Mouse (Mus musculus) megakaryocyte-erythroid progenitor cell, adult 5-6 weeks (primary cell): Measurements from ENCODE around the gene Vmo1. TPM values are rescaled to one million over a fixed set of nuclear protein-coding genes. Genes with fewer than 3 reads are reported as not detected.
"Not testable (repeated sequence)": the region's sequence is repeated elsewhere in the genome, so short reads cannot be mapped to it uniquely, and the experiment has no call there.

ENCODE experiments used
- ATAC-seq: replicated peaks from 2 replicates; pipeline ENCODE4 v1.8.0; 2016; ENCODE audit warnings: mild to moderate bottlenecking, inconsistent platforms; ENCODE audit not compliant: severe bottlenecking, poor library complexity, low FRiP score, low TSS enrichment
- total RNA-seq, 2 experiments: library from RNA; stranded (forward) in 1 of 2; stranded (reverse) in 1 of 2; fragments of 200-1000, 215-1000 nt in 1 of 2; fragments of >200 nt in 1 of 2; fragmentation: Nextera tagmentation in 1 of 2; gene quantifications; 2 replicates each; pipeline ENCODE4 v1.2.3; 2014 to 2017

Vmo1 gene
- total RNA-seq, 2 experiments from 2014 or later: not detected

GRCm38 (mm10) chr11:70487816-70488215 is 26.6 kb downstream of the Vmo1 start:
- ATAC-seq: no peak

- no peak for ATAC-seq
Measured at GRCm38 (mm10) chr11:70485498-70485897, 28.9 kb downstream of the Vmo1 start.

GRCm38 (mm10) chr11:70474872-70475534 is 39.4 kb downstream of the Vmo1 start:
- ATAC-seq: no peak

- ATAC-seq: not testable (repeated sequence)
Measured at GRCm38 (mm10) chr11:70473291-70473690, 41.1 kb downstream of the Vmo1 start.

GRCm38 (mm10) chr11:70472716-70473115 is 41.7 kb downstream of the Vmo1 start:
- ATAC-seq: no peak

- ATAC-seq: no peak
Measured at GRCm38 (mm10) chr11:70469764-70470163, 44.7 kb downstream of the Vmo1 start.

GRCm38 (mm10) chr11:70467902-70468619 is 46.4 kb downstream of the Vmo1 start:
- ATAC-seq: no peak

GRCm38 (mm10) chr11:70465824-70466223 is 48.6 kb downstream of the Vmo1 start:
- no peak for ATAC-seq

- no peak for ATAC-seq
Measured at GRCm38 (mm10) chr11:70465211-70465610, 49.2 kb downstream of the Vmo1 start.

GRCm38 (mm10) chr11:70463970-70464369 is 50.4 kb downstream of the Vmo1 start:
- ATAC-seq: no peak

Other genes with a start within 250 kb of the Vmo1 start
- gene Alox12e, start 192.0 kb downstream of the Vmo1 start, total RNA-seq (2014; fragmentation: Nextera tagmentation): not detected in 2 replicates
- gene Alox12e, start 192.0 kb downstream of the Vmo1 start, total RNA-seq (2017): not detected in 2 replicates
- gene Alox15, start 162.6 kb downstream of the Vmo1 start, total RNA-seq (2014; fragmentation: Nextera tagmentation): not detected in 2 replicates
- gene Alox15, start 162.6 kb downstream of the Vmo1 start, total RNA-seq (2017): not detected in 2 replicates
- gene Pelp1, start 104.6 kb downstream of the Vmo1 start, total RNA-seq (2014; fragmentation: Nextera tagmentation): 44.4 and 55.9 TPM in 2 replicates
- 10.0 and 12.9 TPM in 2 replicates for gene Pelp1, start 104.6 kb downstream of the Vmo1 start, total RNA-seq (2017)
- gene Arrb2, start 82.0 kb downstream of the Vmo1 start, total RNA-seq (2014; fragmentation: Nextera tagmentation): 41.8 and 43.2 TPM in 2 replicates
- 21.7 and 32.6 TPM in 2 replicates for gene Arrb2, start 82.0 kb downstream of the Vmo1 start, total RNA-seq (2017)
- 25.5 and 34.8 TPM in 2 replicates for gene Med11, start 62.7 kb downstream of the Vmo1 start, total RNA-seq (2014; fragmentation: Nextera tagmentation)
- gene Med11, start 62.7 kb downstream of the Vmo1 start, total RNA-seq (2017): 38.6 and 46.5 TPM in 2 replicates
- 0.30 and 0.94 TPM in 2 replicates for gene Zmynd15, start 55.2 kb downstream of the Vmo1 start, total RNA-seq (2014; fragmentation: Nextera tagmentation)
- gene Zmynd15, start 55.2 kb downstream of the Vmo1 start, total RNA-seq (2017): not detected in 2 replicates
- 0.99 TPM in 1 of 2 replicates, not detected in the other for gene Cxcl16, start 54.6 kb downstream of the Vmo1 start, total RNA-seq (2014; fragmentation: Nextera tagmentation)
- gene Cxcl16, start 54.6 kb downstream of the Vmo1 start, total RNA-seq (2017): 0.08 TPM in 1 of 2 replicates, not detected in the other
- not detected in 2 replicates for gene Tm4sf5, start 9.4 kb downstream of the Vmo1 start, total RNA-seq (2014; fragmentation: Nextera tagmentation)
- not detected in 2 replicates for gene Tm4sf5, start 9.4 kb downstream of the Vmo1 start, total RNA-seq (2017)
- not detected in 2 replicates for gene Gltpd2, start 4.6 kb upstream of the Vmo1 start, total RNA-seq (2014; fragmentation: Nextera tagmentation)
- gene Gltpd2, start 4.6 kb upstream of the Vmo1 start, total RNA-seq (2017): not detected in 2 replicates
- 299 and 333 TPM in 2 replicates for gene Psmb6, start 10.8 kb upstream of the Vmo1 start, total RNA-seq (2014; fragmentation: Nextera tagmentation)
- 225 and 305 TPM in 2 replicates for gene Psmb6, start 10.8 kb upstream of the Vmo1 start, total RNA-seq (2017)
- not detected in 2 replicates for gene Gm40193, start 18.3 kb upstream of the Vmo1 start, total RNA-seq (2014; fragmentation: Nextera tagmentation)
- gene Gm40193, start 18.3 kb upstream of the Vmo1 start, total RNA-seq (2017): not detected in 2 replicates
- not detected in 2 replicates for gene Pld2, start 25.4 kb upstream of the Vmo1 start, total RNA-seq (2014; fragmentation: Nextera tagmentation)
- 0.47 TPM in 1 of 2 replicates, not detected in the other for gene Pld2, start 25.4 kb upstream of the Vmo1 start, total RNA-seq (2017)
- 44.7 and 61.0 TPM in 2 replicates for gene Mink1, start 48.3 kb upstream of the Vmo1 start, total RNA-seq (2014; fragmentation: Nextera tagmentation)
- gene Mink1, start 48.3 kb upstream of the Vmo1 start, total RNA-seq (2017): 18.2 and 19.8 TPM in 2 replicates
- gene 4930544D05Rik, start 101.2 kb upstream of the Vmo1 start, total RNA-seq (2014; fragmentation: Nextera tagmentation): not detected in 2 replicates
- not detected in 2 replicates for gene 4930544D05Rik, start 101.2 kb upstream of the Vmo1 start, total RNA-seq (2017)
- gene Chrne, start 104.6 kb upstream of the Vmo1 start, total RNA-seq (2014; fragmentation: Nextera tagmentation): 3.0 TPM in 1 of 2 replicates, not detected in the other
- not detected in 2 replicates for gene Chrne, start 104.6 kb upstream of the Vmo1 start, total RNA-seq (2017)
- 3.6 and 10.4 TPM in 2 replicates for gene Gp1ba, start 124.5 kb upstream of the Vmo1 start, total RNA-seq (2014; fragmentation: Nextera tagmentation)
- 0.50 and 0.85 TPM in 2 replicates for gene Gp1ba, start 124.5 kb upstream of the Vmo1 start, total RNA-seq (2017)
- gene Rnf167, start 132.6 kb upstream of the Vmo1 start, total RNA-seq (2014; fragmentation: Nextera tagmentation): 92.8 and 95.5 TPM in 2 replicates
- 42.3 and 53.4 TPM in 2 replicates for gene Rnf167, start 132.6 kb upstream of the Vmo1 start, total RNA-seq (2017)
- 62.3 and 63.1 TPM in 2 replicates for gene Slc25a11, start 132.9 kb upstream of the Vmo1 start, total RNA-seq (2014; fragmentation: Nextera tagmentation)
- 33.1 and 36.2 TPM in 2 replicates for gene Slc25a11, start 132.9 kb upstream of the Vmo1 start, total RNA-seq (2017)
- gene Pfn1, start 140.0 kb upstream of the Vmo1 start, total RNA-seq (2014; fragmentation: Nextera tagmentation): 1,236 and 1,373 TPM in 2 replicates
- gene Pfn1, start 140.0 kb upstream of the Vmo1 start, total RNA-seq (2017): 377 and 675 TPM in 2 replicates
- 16.7 and 33.7 TPM in 2 replicates for gene Eno3, start 142.6 kb upstream of the Vmo1 start, total RNA-seq (2014; fragmentation: Nextera tagmentation)
- gene Eno3, start 142.6 kb upstream of the Vmo1 start, total RNA-seq (2017): 8.4 and 16.5 TPM in 2 replicates
- gene Spag7, start 154.8 kb upstream of the Vmo1 start, total RNA-seq (2014; fragmentation: Nextera tagmentation): 61.3 and 88.7 TPM in 2 replicates
- gene Spag7, start 154.8 kb upstream of the Vmo1 start, total RNA-seq (2017): 59.9 and 60.5 TPM in 2 replicates
- 14.6 and 17.4 TPM in 2 replicates for gene Camta2, start 173.5 kb upstream of the Vmo1 start, total RNA-seq (2014; fragmentation: Nextera tagmentation)
- 0.91 and 7.1 TPM in 2 replicates for gene Camta2, start 173.5 kb upstream of the Vmo1 start, total RNA-seq (2017)
- 0.69 TPM in 1 of 2 replicates, not detected in the other for gene Inca1, start 185.5 kb upstream of the Vmo1 start, total RNA-seq (2014; fragmentation: Nextera tagmentation)
- 0.42 TPM in 1 of 2 replicates, not detected in the other for gene Inca1, start 185.5 kb upstream of the Vmo1 start, total RNA-seq (2017)
- gene Kif1c, start 185.9 kb upstream of the Vmo1 start, total RNA-seq (2014; fragmentation: Nextera tagmentation): 3.9 and 8.3 TPM in 2 replicates
- gene Kif1c, start 185.9 kb upstream of the Vmo1 start, total RNA-seq (2017): 5.4 and 13.2 TPM in 2 replicates
- 3.1 and 5.6 TPM in 2 replicates for gene Zfp3, start 249.6 kb upstream of the Vmo1 start, total RNA-seq (2014; fragmentation: Nextera tagmentation)
- gene Zfp3, start 249.6 kb upstream of the Vmo1 start, total RNA-seq (2017): 1.6 and 3.9 TPM in 2 replicates